Mouse (Mus musculus) embryonic facial prominence, embryonic 12.5 days (tissue): ENCODE measurements around the gene Ndufaf2. TPM values are rescaled to one million over a fixed set of nuclear protein-coding genes. Genes with fewer than 3 reads are reported as not detected.

Source experiments
- ATAC-seq: fragments of 200-750 bp; cut with Nextera tagmentation; 2 replicates; pipeline ENCODE4 v1.8.0; 2017; ENCODE audit not compliant: insufficient number of reproducible peaks, insufficient read depth, low FRiP score, low TSS enrichment
- H3K27ac ChIP-seq: fragments of 300-500 bp; sonication (generic); 2 replicates; pipeline ENCODE4 v1.5.1; 2016; ENCODE audit warnings: mild to moderate bottlenecking
- H3K27me3 ChIP-seq: fragments of 300-500 bp; sonication (generic); 2 replicates; pipeline ENCODE4 v1.6.1; 2016; ENCODE audit warnings: mild to moderate bottlenecking, moderate library complexity
- H3K36me3 ChIP-seq: fragments of 300-500 bp; sonication (generic); 2 replicates; pipeline ENCODE4 v1.6.1; 2016; ENCODE audit warnings: mild to moderate bottlenecking
- H3K4me1 ChIP-seq: fragments of 300-500 bp; sonication (generic); 2 replicates; pipeline ENCODE4 v1.6.1; 2016
- H3K4me2 ChIP-seq: fragments of 300-500 bp; sonication (generic); replicated peaks from 2 replicates; pipeline ENCODE4 v1.6.1; 2016; ENCODE audit warnings: mild to moderate bottlenecking, moderate library complexity
- H3K4me3 ChIP-seq: fragments of 300-500 bp; sonication (generic); 2 replicates; pipeline ENCODE4 v1.5.1; 2016; ENCODE audit warnings: mild to moderate bottlenecking
- H3K9ac ChIP-seq: fragments of 300-500 bp; sonication (generic); 2 replicates; pipeline ENCODE4 v1.6.1; 2016; ENCODE audit warnings: mild to moderate bottlenecking, moderate library complexity
- H3K9me3 ChIP-seq: fragments of 300-500 bp; sonication (generic); 2 replicates; pipeline ENCODE4 v1.6.1; 2016; ENCODE audit warnings: mild to moderate bottlenecking, moderate library complexity
- WGBS: fragments of 180-500 bp; shearing (Covaris S2); methylation state at CpG from one replicate; pipeline ENCODE4 v1.1.7; 2016; 5-methylcytosine and 5-hydroxymethylcytosine counted together
- polyA plus RNA-seq: library from polyadenylated mRNA; unstranded; fragments of >200 nt; fragmentation: Nextera tagmentation; extraction: Ambion mirVana; gene quantifications from 2 replicates; pipeline ENCODE4 v1.2.1, GENCODE M21; 2016

Gene Ndufaf2
- polyA plus RNA-seq, 1 experiment from 2014 or later: 94.0 TPM

- no peaks in the 10 kb centered on the region for H3K9me3 ChIP-seq
- H3K36me3 ChIP-seq: no peaks in the 10 kb centered on the region
- no peak overlapping the region for H3K9ac ChIP-seq
- ATAC-seq: no peak
- H3K27ac ChIP-seq: no peak overlapping the region
- H3K4me2 ChIP-seq: no peak overlapping the region
- H3K4me3 ChIP-seq: no peak overlapping the region
- no peaks in the 10 kb centered on the region for H3K27me3 ChIP-seq
- WGBS: 77% methylated on average over 3 of the region's 3 CpGs
- H3K4me1 ChIP-seq: no peaks in the 10 kb centered on the region
These were observed 44.2 kb downstream of the Ndufaf2 start for GRCm38 (mm10) chr13:108114257-108114656.

DNA sequence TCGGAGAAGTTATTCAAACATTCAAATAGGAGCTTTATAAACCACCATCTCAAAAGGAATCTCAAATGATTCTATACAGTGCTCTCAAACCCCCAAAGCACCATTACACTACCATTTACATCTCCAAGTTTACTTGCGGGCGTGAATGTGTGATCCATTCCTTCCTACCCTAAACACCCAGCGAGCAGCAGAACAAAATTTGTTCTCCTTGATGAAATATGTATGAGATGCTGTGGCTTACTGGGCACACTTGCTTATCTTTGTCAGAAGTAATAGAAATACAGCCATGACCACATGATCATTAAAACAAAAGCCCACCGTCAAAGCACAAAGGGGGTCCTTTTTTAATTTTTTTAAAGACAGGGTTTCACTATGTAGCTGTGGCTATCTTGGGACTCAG lies 44.9 kb downstream of the Ndufaf2 start:
- no peak for ATAC-seq
- no peak overlapping the region for H3K4me2 ChIP-seq
- no peak overlapping the region for H3K27ac ChIP-seq
- H3K9me3 ChIP-seq: no peaks in the 10 kb centered on the region
- H3K27me3 ChIP-seq: no peaks in the 10 kb centered on the region
- no peaks in the 10 kb centered on the region for H3K36me3 ChIP-seq
- no peak overlapping the region for H3K4me3 ChIP-seq
- 82% methylated on average over 5 of the region's 5 CpGs for WGBS
- no peak overlapping the region for H3K9ac ChIP-seq
- 0 out of 2 replicates have a peak, but pooled peaks cover 4% of the 10 kb centered on the region for H3K4me1 ChIP-seq

DNA sequence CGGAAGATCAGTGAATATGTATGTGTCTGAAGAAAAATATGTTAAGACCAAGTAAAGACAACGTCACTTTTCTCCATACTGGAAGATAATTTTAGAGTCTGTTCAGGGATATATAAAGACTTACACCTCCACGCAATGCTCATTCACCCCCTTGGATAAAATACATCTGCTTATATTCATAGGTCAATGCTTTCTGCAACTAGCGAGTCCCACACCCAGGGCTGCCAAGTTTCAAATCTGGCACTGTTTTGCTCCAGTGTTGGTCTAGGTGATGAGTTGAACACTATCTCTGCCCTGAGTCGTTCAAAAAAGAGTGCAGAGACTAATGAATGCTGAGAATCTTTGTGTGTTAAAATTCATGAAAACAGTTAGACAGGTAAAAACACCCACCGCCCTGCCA lies 47.5 kb downstream of the Ndufaf2 start:
- Histone ChIP-seq H3K9ac (no peak overlapping the region), H3K36me3 (no peaks in the 10 kb centered on the region), H3K4me1 (peaks cover 10% of the 10 kb centered on the region; the same call in 1 of the 2 replicates), H3K27me3 (no peaks in the 10 kb centered on the region), H3K4me3 (no peak overlapping the region), H3K27ac (no peak overlapping the region), H3K4me2 (no peak overlapping the region), H3K9me3 (no peaks in the 10 kb centered on the region)
- ATAC-seq: no peak
- 90% methylated on average over 6 of the region's 6 CpGs for WGBS

DNA sequence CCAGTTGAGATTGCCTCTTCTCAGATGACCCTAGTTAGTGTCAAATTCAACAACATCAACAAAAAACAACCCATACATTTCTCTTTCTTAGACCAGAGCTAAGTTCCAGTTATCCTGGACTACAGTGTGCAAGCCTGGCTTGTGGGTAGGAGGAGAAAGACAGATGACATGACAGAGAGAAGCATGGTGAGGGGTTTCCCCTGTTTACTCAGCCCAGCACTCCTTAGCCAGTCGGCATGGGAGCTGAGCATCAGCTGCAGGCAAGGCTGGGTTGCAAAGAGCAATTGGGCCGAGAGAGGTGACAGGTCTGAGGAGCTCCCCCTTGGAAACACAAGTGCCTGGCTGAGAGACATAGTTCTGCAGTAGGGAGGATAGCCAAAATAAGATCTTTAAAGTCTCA lies 57.7 kb downstream of the Ndufaf2 start:
- Histone ChIP-seq H3K27ac (no peak overlapping the region), H3K4me1 (no peaks in the 10 kb centered on the region), H3K4me2 (no peak overlapping the region), H3K4me3 (no peak overlapping the region), H3K36me3 (no peaks in the 10 kb centered on the region), H3K9ac (no peak overlapping the region), H3K9me3 (no peaks in the 10 kb centered on the region), H3K27me3 (no peaks in the 10 kb centered on the region)
- no peak for ATAC-seq
- 34% methylated on average over 2 of the region's 2 CpGs for WGBS

- Histone ChIP-seq H3K4me1 (no peaks in the 10 kb centered on the region), H3K9ac (no peak overlapping the region), H3K27ac (no peak overlapping the region), H3K9me3 (no peaks in the 10 kb centered on the region), H3K36me3 (no peaks in the 10 kb centered on the region), H3K4me2 (no peak overlapping the region), H3K27me3 (no peaks in the 10 kb centered on the region), H3K4me3 (no peak overlapping the region)
- no peak for ATAC-seq
- WGBS: 76% methylated on average over 7 of the region's 7 CpGs
These were observed 62.0 kb downstream of the Ndufaf2 start for GRCm38 (mm10) chr13:108096446-108096845.

DNA sequence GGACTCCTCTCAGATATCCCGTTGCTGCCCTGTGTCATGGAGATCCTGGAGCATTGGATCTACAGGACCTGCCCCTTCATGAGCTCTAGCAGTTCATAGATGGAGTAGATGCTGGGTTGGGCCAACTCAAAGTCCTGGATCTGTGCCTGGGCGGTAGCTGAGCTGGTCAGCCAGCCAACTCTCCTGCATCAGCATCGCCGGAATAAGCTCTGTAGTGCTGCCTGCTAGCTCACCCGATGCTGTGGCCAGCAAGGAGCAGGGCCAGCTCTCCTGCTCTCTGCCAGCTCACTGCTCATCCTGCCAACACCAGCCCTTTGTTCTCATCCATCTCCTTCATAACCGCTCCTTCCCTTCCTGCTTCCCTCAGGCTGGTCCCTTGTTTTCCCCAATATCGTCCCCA lies 62.8 kb downstream of the Ndufaf2 start:
- H3K4me3 ChIP-seq: no peak overlapping the region
- 78% methylated on average over 7 of the region's 7 CpGs for WGBS
- H3K9me3 ChIP-seq: no peaks in the 10 kb centered on the region

GRCm38 (mm10) chr13:108094681-108095080 lies 63.7 kb downstream of the Ndufaf2 start:
- ATAC-seq: no peak
- no peak overlapping the region for H3K27ac ChIP-seq
- whole genome bisulfite sequencing: 89% methylated on average over 5 of the region's 5 CpGs

More for the DNA sequence above, 62.8 kb downstream of the Ndufaf2 start:
- Histone ChIP-seq H3K9ac (no peak overlapping the region), H3K36me3 (no peaks in the 10 kb centered on the region), H3K4me1 (no peaks in the 10 kb centered on the region), H3K27me3 (no peaks in the 10 kb centered on the region), H3K4me2 (no peak overlapping the region), H3K27ac (no peak overlapping the region)
- ATAC-seq: no peak

DNA sequence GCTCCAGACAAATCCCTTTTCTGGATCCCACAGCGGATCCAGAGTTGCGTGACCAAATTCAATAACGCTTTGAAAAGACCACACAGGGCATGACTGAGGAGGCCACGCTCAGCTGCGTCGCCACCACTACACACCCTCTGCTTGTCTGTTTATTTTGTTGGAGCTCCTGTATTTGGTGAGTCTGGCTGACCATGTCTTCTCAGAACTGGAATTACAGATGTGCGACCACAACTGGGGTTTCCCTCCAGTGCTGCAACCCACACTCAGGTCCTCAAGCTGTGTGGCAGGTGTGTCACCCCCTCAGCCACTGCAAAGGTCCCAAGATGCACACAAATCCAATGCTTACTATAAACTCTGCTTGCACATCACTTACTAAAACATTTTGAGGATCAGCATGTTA lies 66.1 kb downstream of the Ndufaf2 start:
- Histone ChIP-seq H3K36me3 (no peaks in the 10 kb centered on the region), H3K27me3 (no peaks in the 10 kb centered on the region), H3K4me1 (no peaks in the 10 kb centered on the region), H3K9me3 (no peaks in the 10 kb centered on the region), H3K9ac (no peak overlapping the region), H3K4me3 (no peak overlapping the region), H3K4me2 (no peak overlapping the region), H3K27ac (no peak overlapping the region)
- no peak for ATAC-seq
- 90% methylated on average over 7 of the region's 7 CpGs for WGBS

More at GRCm38 (mm10) chr13:108094681-108095080, 63.7 kb downstream of the Ndufaf2 start:
- no peaks in the 10 kb centered on the region for H3K9me3 ChIP-seq
- no peak overlapping the region for H3K9ac ChIP-seq
- H3K36me3 ChIP-seq: no peaks in the 10 kb centered on the region
- H3K4me2 ChIP-seq: no peak overlapping the region
- H3K4me1 ChIP-seq: no peaks in the 10 kb centered on the region
- H3K27me3 ChIP-seq: no peaks in the 10 kb centered on the region
- no peak overlapping the region for H3K4me3 ChIP-seq

DNA sequence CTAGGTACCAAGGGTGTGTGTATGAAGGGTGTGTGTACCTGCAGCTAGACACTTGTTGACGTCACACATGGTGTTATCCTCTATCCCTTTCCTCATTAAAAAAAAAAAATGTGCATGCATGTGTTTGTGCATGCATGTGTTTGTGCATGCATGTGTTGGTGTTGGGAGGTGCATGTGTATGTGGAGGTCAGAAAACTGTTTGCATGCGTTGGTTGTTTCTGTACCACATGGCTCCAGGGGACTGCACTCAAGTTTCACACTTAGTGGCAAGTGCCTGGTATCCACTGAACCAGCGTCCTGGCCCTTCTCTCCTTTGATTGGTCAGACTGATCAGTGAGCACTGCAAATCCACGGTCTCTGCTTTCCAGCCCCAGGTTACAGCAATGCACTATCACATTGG lies 71.7 kb downstream of the Ndufaf2 start:
- ATAC-seq: no peak
- no peaks in the 10 kb centered on the region for H3K9me3 ChIP-seq
- no peak overlapping the region for H3K4me3 ChIP-seq
- H3K4me2 ChIP-seq: no peak overlapping the region
- H3K36me3 ChIP-seq: no peaks in the 10 kb centered on the region
- H3K27ac ChIP-seq: no peak overlapping the region
- no peaks in the 10 kb centered on the region for H3K27me3 ChIP-seq
- no peak overlapping the region for H3K9ac ChIP-seq
- H3K4me1 ChIP-seq: no peaks in the 10 kb centered on the region
- 57% methylated on average over 4 of the region's 4 CpGs for WGBS

- Histone ChIP-seq H3K27me3 (no peaks in the 10 kb centered on the region), H3K27ac (no peak overlapping the region), H3K36me3 (no peaks in the 10 kb centered on the region), H3K9me3 (no peaks in the 10 kb centered on the region), H3K4me3 (no peak overlapping the region), H3K4me2 (no peak overlapping the region), H3K9ac (no peak overlapping the region), H3K4me1 (no peaks in the 10 kb centered on the region)
- no peak for ATAC-seq
- 84% methylated on average over 5 of the region's 5 CpGs for WGBS
These were observed 72.4 kb downstream of the Ndufaf2 start for GRCm38 (mm10) chr13:108086036-108086435.

DNA sequence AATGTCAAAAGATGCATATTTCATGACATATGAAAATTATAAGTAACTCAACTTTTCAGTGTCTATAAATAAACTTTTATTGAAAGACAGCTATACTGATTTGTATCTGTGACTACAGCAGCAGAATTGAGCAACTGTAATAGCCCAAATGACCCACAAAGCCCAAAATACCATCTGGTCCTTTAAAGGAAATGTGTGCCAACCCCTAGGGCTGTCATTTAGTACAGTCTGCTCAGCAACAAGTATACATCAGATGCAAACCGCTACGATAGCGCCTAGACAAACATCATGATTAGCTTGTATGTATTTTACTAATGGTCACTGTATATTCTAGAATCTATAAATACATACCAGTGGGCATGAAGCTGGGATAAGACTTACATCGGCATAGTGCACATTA lies 74.3 kb downstream of the Ndufaf2 start:
- no peaks in the 10 kb centered on the region for H3K36me3 ChIP-seq
- ATAC-seq: no peak
- H3K4me2 ChIP-seq: no peak overlapping the region
- WGBS: 94% methylated on average over 4 of the region's 4 CpGs
- no peak overlapping the region for H3K9ac ChIP-seq
- H3K27me3 ChIP-seq: no peaks in the 10 kb centered on the region
- no peak overlapping the region for H3K4me3 ChIP-seq
- no peak overlapping the region for H3K27ac ChIP-seq
- no peaks in the 10 kb centered on the region for H3K9me3 ChIP-seq
- no peaks in the 10 kb centered on the region for H3K4me1 ChIP-seq

DNA sequence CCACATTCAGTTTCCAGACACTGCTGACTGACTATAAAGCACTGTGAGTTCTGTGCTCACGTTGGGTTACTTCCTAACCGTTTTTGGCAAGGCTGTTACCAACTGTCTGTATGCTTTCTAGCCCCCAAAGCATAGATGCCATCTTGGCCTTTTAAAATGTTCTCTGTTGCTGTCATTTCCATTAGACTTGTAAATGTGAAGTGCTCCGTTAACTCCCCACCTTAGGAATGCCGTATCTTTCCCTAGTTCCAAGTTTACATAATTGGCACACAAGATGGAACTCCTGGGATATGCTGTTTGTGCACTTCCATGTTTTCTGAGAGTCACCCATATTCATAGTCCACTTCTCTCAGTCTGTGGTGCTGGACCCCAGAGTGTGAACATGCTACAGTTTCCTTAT lies 80.5 kb downstream of the Ndufaf2 start:
- no peaks in the 10 kb centered on the region for H3K27me3 ChIP-seq
- no peak overlapping the region for H3K9ac ChIP-seq
- no peaks in the 10 kb centered on the region for H3K4me1 ChIP-seq
- H3K4me2 ChIP-seq: no peak overlapping the region
- no peaks in the 10 kb centered on the region for H3K36me3 ChIP-seq
- no peaks in the 10 kb centered on the region for H3K9me3 ChIP-seq
- no peak overlapping the region for H3K27ac ChIP-seq
- ATAC-seq: no peak
- no peak overlapping the region for H3K4me3 ChIP-seq
- 86% methylated on average over 4 of the region's 4 CpGs for WGBS

GRCm38 (mm10) chr13:108077476-108077875 lies 80.9 kb downstream of the Ndufaf2 start:
- Histone ChIP-seq H3K9ac (no peak overlapping the region), H3K27ac (no peak overlapping the region), H3K4me2 (no peak overlapping the region), H3K36me3 (no peaks in the 10 kb centered on the region), H3K4me3 (no peak overlapping the region), H3K9me3 (no peaks in the 10 kb centered on the region), H3K4me1 (no peaks in the 10 kb centered on the region), H3K27me3 (no peaks in the 10 kb centered on the region)
- ATAC-seq: no peak
- WGBS: 83% methylated on average over 6 of the region's 6 CpGs
